Mouse (Mus musculus) myocyte (in vitro differentiated cells): ENCODE measurements around the gene Cxcr4.

Experiments
- POLR2AphosphoS2 ChIP-seq: IDR thresholded peaks from one replicate; pipeline ENCODE4 v1.6.1; 2011; ENCODE audit warnings: low read depth, control low read depth; ENCODE audit not compliant: insufficient read length
- REST ChIP-seq: IDR thresholded peaks from one replicate; pipeline ENCODE4 v1.6.1; 2011; ENCODE audit warnings: mild to moderate bottlenecking, control low read depth, moderate library complexity; ENCODE audit not compliant: insufficient read depth, insufficient read length

DNA sequence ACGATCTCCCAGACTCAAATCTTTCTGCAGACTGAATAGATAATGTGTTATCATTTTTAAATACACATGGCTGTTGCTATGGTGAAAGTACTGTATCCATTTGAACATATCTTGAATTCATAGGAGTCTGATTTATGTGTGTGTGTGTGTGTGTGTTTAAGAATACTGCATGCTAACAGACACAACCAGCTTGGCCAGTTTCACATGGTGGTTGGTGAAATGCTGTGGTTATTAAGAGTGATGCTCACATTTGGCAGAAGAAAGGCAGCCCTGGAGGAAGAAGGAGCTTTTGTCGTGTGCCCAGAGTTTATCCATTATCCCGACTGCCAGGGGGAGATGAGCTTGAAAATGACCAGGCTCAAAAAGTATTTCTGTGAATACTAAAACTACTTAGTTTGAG lies 15.3 kb upstream of the Cxcr4 start:
- TF ChIP-seq POLR2AphosphoS2 (no peak), REST (no peak)
